Mouse (Mus musculus) spleen, adult 2 months (tissue): ENCODE results near the gene Gcc1.

Source experiments
- CTCF ChIP-seq: fragments of 200-500 bp; IDR thresholded peaks from 2 replicates; pipeline ENCODE4 v1.5.1; 2011; ENCODE audit warnings: mild to moderate bottlenecking, inconsistent platforms; ENCODE audit not compliant: insufficient read depth, insufficient read length, insufficient replicate concordance; ENCODE audit errors: extremely low read depth
- POLR2A ChIP-seq: fragments of 200-500 bp; IDR thresholded peaks from 2 replicates; pipeline ENCODE4 v1.6.1; 2011; ENCODE audit warnings: low read depth, low read length, inconsistent platforms

- TF ChIP-seq CTCF = peak; percentile 87; the same call in 1 of the 2 replicates
- peak; percentile 37 for TF ChIP-seq POLR2A
These were observed 6.7 kb downstream of the Gcc1 start for GRCm38 (mm10) chr6:28421469-28422000.
